Mouse (Mus musculus) olfactory bulb, adult 2 months (tissue): Measurements from ENCODE around the gene Rhox13.

Source experiments
- CTCF ChIP-seq: fragments of 200-500 bp; IDR thresholded peaks from 2 replicates; pipeline ENCODE4 v1.5.1; 2012; ENCODE audit warnings: low read depth, mild to moderate bottlenecking, low read length, moderate library complexity; ENCODE audit not compliant: insufficient read depth
- POLR2A ChIP-seq: fragments of 200-500 bp; IDR thresholded peaks from 2 replicates; pipeline ENCODE4 v1.6.1; 2012; ENCODE audit warnings: mild to moderate bottlenecking, low read depth, low read length, moderate library complexity; ENCODE audit not compliant: insufficient read depth

DNA sequence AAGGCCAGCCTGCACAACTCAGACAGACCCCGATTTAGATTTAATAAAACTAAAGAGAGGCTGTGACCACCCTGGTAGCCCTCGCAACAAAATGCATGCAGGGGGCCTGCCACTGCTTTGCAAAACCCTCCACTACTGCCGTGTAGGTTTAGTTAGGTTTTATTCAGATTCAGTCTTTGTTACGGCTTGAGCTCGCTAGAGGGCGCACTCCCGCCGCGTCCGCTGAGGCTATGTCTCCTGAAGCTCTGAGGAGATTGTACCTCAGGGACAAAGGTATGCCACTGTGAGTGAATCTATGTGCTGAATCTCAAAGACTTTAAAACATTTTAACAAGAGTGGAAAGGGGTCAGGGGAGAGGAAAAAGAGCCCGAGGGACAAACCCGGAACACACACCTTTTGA, 36.8 kb upstream of the Rhox13 start:
- TF ChIP-seq POLR2A: no peak
- TF ChIP-seq CTCF: peak; percentile 38; the same call in 1 of the 2 replicates
